Mouse (Mus musculus) neural tube, embryonic 15.5 days (tissue): ENCODE results near the gene Bhmt2. TPM values are rescaled to one million over a fixed set of nuclear protein-coding genes. Genes with fewer than 3 reads are reported as not detected.

Source experiments
- ATAC-seq: fragments of 200-750 bp; cut with Nextera tagmentation; 2 replicates; pipeline ENCODE4 v1.8.0; 2017; ENCODE audit warnings: mild to moderate bottlenecking, moderate TSS enrichment, moderate library complexity; ENCODE audit not compliant: low FRiP score
- H3K27ac ChIP-seq: fragments of 300-500 bp; sonication (generic); replicated peaks from 2 replicates; pipeline ENCODE4 v1.5.1; 2015; ENCODE audit warnings: mild to moderate bottlenecking, inconsistent platforms
- H3K27me3 ChIP-seq: fragments of 300-500 bp; sonication (generic); replicated peaks from 2 replicates; pipeline ENCODE4 v1.6.1; 2015; ENCODE audit warnings: inconsistent platforms
- H3K36me3 ChIP-seq: fragments of 300-500 bp; sonication (generic); 2 replicates; pipeline ENCODE4 v1.6.1; 2015; ENCODE audit warnings: inconsistent platforms
- H3K4me1 ChIP-seq: fragments of 300-500 bp; sonication (generic); 2 replicates; pipeline ENCODE4 v1.6.1; 2015; ENCODE audit warnings: inconsistent platforms
- H3K4me2 ChIP-seq: fragments of 300-500 bp; sonication (generic); 2 replicates; pipeline ENCODE4 v1.6.1; 2015; ENCODE audit warnings: inconsistent platforms, mild to moderate bottlenecking, moderate library complexity
- H3K4me3 ChIP-seq: fragments of 300-500 bp; sonication (generic); replicated peaks from 2 replicates; pipeline ENCODE4 v1.5.1; 2015; ENCODE audit warnings: mild to moderate bottlenecking, inconsistent platforms
- H3K9ac ChIP-seq: fragments of 300-500 bp; sonication (generic); replicated peaks from 2 replicates; pipeline ENCODE4 v1.6.1; 2015; ENCODE audit warnings: mild to moderate bottlenecking, inconsistent platforms
- H3K9me3 ChIP-seq: fragments of 300-500 bp; sonication (generic); replicated peaks from 2 replicates; pipeline ENCODE4 v1.6.1; 2016; ENCODE audit warnings: inconsistent platforms
- WGBS: fragments of 180-500 bp; shearing (Covaris S2); methylation state at CpG from one replicate; pipeline ENCODE4 v1.1.7; 2015; ENCODE audit warnings: mixed read lengths; 5-methylcytosine and 5-hydroxymethylcytosine counted together
- polyA plus RNA-seq: library from polyadenylated mRNA; unstranded; fragments of >200 nt; fragmentation: Nextera tagmentation; extraction: Ambion mirVana; gene quantifications from 2 replicates; pipeline ENCODE4 v1.2.1, GENCODE M21; 2015

The Bhmt2 gene
- polyA plus RNA-seq, 1 experiment from 2014 or later, result not detected

GRCm38 (mm10) chr13:93607701-93608100 lies 66.4 kb downstream of the Bhmt2 start:
- Histone ChIP-seq H3K9ac (no peak overlapping the region), H3K4me2 (no peak overlapping the region), H3K4me3 (no peak overlapping the region), H3K27me3 (no peaks in the 10 kb centered on the region), H3K4me1 (peaks cover 3% of the 10 kb centered on the region), H3K27ac (no peak overlapping the region), H3K36me3 (no peaks in the 10 kb centered on the region), H3K9me3 (no peaks in the 10 kb centered on the region)
- 97% methylated on average over 3 of the region's 3 CpGs for WGBS
- no peak for ATAC-seq

DNA sequence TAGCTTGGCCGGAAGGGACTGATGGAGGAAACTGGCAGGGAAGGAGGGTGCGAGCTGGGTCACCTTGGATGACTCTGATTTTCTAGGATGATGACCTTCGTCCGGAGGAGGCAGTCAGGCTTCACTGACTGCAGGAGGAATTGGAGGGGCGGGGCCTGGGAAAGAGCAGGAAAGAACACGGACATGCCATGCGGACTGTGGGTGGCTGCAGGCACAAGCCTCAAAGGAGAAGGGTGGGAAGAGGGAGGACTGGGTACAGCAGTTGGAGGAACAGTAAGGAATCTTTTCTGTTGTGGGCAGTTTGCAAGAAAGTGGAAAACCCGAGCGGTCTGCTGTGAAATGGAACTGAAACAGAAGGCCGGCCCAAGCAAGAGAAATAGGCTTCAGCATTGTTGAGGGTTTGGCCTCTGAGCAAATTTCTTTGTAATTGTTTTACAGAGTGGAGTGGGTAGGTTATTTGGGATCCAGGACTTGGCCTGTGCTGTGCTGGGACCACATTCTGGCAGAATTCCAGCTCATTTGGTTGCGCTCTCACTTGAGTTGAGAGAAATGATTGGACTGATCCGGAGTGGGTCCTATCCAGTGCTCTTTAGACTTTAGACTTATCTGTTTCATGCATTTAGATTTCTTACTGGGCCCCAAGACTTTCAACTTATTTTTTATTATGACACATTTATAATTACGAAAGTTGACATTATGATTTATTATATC lies 67.1 kb downstream of the Bhmt2 start:
- Histone ChIP-seq H3K27ac (no peak overlapping the region), H3K9me3 (no peaks in the 10 kb centered on the region), H3K4me2 (no peak overlapping the region), H3K27me3 (no peaks in the 10 kb centered on the region), H3K9ac (no peak overlapping the region), H3K4me3 (no peak overlapping the region), H3K36me3 (no peaks in the 10 kb centered on the region), H3K4me1 (no peaks in the 10 kb centered on the region)
- WGBS, result 75% methylated on average over 13 of the region's 13 CpGs
- ATAC-seq, result no peak

Other genes with a start within 250 kb of the Bhmt2 start
- 6.6 and 7.6 TPM in 2 replicates for gene Jmy, start 174.5 kb downstream of the Bhmt2 start, polyA plus RNA-seq
- 0.14 and 0.20 TPM in 2 replicates for gene Bhmt, start 36.3 kb downstream of the Bhmt2 start, polyA plus RNA-seq
- gene Dmgdh, start 131 bp upstream of the Bhmt2 start, polyA plus RNA-seq, result 0.18 and 0.28 TPM in 2 replicates
- gene Arsb, start 97.3 kb upstream of the Bhmt2 start, polyA plus RNA-seq, result 8.9 and 10.2 TPM in 2 replicates